Mouse (Mus musculus) liver (tissue): ENCODE results near the gene Slc9a8.

ENCODE experiments used
- DNase-seq: peaks from one replicate; pipeline ENCODE4 v3.0.0-alpha.2; 2020; ENCODE audit warnings: mixed read lengths

Gene Slc9a8

DNA sequence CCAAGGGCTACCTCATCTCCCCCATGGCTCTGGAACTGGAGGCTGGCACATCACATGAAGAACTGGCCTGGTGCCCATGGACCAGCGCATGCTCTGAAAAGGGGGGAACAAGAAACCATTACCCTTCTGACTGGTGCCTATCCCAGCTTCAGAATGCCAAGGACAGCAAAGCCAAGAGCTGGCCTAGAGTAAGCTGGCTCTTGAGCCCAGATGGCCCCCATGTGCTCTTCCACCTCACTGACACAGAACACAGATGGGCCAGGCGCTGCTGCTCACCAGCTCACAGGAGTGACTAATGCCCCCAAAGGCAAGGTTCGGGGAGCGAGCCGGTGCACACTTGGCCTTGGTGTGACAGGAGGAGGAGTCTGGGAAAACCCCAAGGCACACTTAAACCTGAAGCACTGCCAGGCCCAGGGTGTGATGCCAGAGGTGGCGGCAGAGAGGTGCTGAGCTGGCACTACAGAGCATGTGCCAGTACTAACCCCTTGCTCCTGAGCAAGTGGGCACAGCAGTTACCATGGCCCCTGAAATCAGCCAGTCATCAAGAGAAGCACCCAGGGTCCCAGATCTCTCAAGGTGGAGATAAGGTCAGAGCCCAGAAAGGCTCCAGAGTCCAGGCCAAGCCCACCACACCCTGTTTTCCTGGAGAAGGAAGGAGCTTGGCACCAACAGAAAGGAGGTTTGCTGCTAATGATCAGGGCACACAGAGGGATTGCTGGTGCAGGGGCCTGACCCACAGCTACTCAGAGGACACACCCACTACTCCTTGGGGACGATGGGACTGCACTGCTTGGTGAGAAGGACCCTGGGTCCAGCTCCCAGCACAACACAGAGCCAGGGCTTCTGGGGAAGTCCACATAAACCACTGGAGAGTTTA is 64.2 kb downstream of the Slc9a8 start:
- no peak for DNase-seq

- no peak for DNase-seq
Measured at GRCm38 (mm10) chr2:167486573-167486972, 65.1 kb downstream of the Slc9a8 start.

DNA sequence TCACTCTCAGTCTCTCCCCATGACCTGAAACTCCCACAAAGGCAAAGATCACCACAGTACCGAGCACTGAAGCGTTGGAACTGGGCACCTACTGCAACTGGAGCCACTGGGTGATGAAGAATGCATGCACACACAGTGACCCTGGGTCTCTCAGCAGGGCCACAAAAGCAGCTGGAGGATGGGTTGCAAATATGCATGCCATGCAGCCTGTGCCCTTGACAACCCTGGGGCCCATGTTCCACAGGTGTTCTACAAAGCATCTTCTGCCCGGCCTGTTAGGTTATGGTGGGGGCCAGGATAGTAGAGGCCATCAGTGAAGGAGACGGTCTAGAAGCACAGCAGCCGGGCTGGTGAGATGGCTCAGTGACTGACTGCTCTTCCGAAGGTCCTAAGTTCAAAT is 66.0 kb downstream of the Slc9a8 start:
- DNase-seq = no peak

DNA sequence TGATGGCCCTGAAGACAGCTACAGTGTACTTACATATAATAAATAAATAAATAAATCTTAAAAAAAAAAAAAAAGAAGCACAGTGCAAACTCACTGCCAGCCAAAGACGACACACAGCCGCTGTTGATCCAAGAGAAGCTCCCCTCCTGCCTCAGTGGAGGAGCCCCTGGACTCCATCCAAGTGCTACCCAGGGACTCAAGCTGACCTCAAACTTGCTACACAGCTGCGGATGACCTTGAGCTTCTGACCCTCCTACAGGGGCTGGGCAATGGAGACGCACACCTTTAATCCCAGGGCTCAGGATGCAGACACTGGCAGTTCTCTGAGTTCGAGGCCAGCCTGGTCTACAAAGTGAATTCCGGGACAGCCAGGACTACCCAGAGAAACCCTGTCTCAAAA is 66.5 kb downstream of the Slc9a8 start:
- DNase-seq = no peak

- no peak for DNase-seq
Measured at GRCm38 (mm10) chr2:167490813-167491525, 69.5 kb downstream of the Slc9a8 start.

DNA sequence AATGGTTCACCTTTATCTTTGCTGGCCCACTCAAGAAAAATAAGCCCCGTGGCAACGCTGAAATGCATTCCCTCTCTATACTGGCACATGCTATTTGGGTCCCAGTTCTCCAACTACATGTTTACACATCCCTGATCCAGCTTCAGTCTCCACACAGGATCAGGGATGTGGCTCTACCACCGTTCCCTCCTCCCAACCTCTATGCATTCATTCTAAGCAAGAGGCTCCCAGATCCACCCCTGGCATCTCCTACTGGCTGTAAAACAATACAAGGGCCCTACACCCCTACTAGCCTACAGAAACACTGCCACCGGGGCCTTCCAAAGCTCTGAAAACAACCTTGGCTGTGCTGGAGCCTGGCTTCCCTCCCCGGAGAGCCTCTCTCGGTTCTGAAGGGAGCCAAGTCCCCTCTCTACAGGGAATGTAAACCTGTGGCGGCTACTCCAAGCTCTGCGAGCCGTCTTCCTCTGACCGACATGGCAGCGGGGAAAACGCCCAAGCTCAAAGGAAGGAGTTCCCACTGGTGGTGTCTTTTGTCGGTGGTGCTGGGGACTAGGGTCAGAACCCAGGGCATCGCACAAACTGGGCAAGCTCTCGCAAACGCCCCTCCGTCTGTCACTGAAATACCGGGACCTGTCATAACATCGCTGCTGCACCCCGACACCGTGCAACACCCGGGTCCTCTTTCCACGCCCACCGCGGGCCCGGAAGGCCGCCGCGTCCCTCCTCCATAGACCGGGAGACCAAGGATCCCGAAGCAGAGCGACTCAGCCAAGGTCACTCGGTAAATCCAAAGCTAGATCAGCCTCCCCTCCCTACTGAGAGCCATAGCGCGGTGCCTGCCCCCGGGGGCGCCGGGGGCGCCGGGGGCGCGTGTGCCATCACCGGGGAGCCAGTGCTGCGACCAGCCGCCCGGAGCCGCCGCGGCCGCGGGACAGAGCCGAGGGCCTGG is 70.5 kb downstream of the Slc9a8 start, which contains the start of gene Rnf114:
Rnf114 (plus strand) TSS at position 889 of the 952 bp plus-strand sequence.
- peak; percentile 68 for DNase-seq

GRCm38 (mm10) chr2:167492713-167493636 is 71.5 kb downstream of the Slc9a8 start, which contains the start of gene Spata2:
TSS of gene Spata2 (minus strand) at chr2:167492887.
- DNase-seq = peak; percentile 91

DNA sequence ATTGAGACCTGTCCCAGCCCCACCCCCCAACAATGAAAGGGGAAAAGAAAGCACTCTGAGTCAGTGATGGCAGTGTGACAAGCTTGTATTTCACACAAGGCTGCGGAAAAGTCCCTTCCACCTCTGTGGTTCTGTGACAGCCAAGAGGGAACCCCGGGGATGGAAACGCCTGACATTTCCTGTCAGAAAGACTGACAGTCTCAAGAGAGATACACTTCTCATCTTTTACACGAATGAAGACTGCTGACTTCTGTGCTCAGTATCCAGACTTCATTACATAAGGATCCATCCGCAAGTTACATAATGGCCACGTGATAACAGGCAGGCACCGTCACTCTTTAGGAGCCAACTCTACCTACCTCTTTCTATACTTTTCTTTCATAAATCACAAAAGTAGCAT is 74.9 kb downstream of the Slc9a8 start:
- no peak for DNase-seq

- peak; percentile 56 for DNase-seq
Measured at GRCm38 (mm10) chr2:167497272-167497671, 75.8 kb downstream of the Slc9a8 start.

- DNase-seq = peak; percentile 57
Measured at GRCm38 (mm10) chr2:167502554-167503252, 81.2 kb downstream of the Slc9a8 start.

DNA sequence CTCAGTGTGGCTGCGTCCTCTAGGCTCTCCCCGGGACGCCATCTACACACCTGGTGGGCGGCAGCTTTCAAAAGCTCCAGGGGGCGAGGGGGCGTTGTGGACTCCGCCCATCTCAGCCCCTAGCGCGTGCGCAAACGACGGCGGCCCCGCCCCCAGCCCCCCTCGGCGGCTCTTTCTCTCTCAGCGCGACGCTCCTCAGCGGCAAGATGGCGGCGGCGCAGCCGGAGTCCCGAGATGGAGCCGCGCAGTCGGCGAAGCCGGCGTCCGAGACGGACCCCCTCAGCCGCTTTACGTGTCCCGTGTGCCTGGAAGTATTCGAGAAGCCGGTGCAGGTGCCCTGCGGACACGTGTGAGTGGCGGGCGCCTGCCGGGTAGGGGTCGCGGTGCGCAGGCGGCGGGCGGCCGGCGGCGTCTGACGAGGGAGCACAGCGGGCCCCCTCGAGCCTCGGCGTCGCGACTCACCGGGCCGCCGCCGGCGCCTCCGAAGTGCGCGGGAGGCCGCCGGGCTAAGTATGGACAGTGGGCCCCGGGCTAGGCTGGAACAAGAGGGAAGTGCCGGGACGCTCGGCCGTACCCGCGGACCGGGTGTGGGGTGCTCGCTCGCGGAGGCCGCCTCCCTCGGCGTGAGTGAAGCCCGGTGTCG is 81.9 kb downstream of the Slc9a8 start:
- DNase-seq = peak; percentile 88

- DNase-seq = peak; percentile 64
Measured at GRCm38 (mm10) chr2:167503896-167504349, 82.4 kb downstream of the Slc9a8 start.

- DNase-seq = peak; percentile 34
Measured at GRCm38 (mm10) chr2:167505127-167505526, 83.6 kb downstream of the Slc9a8 start.

GRCm38 (mm10) chr2:167506546-167507260 is 85.2 kb downstream of the Slc9a8 start:
- DNase-seq = no peak

GRCm38 (mm10) chr2:167507719-167508385 is 86.3 kb downstream of the Slc9a8 start:
- no peak for DNase-seq

GRCm38 (mm10) chr2:167508569-167508968 is 87.1 kb downstream of the Slc9a8 start:
- no peak for DNase-seq

- DNase-seq = peak; percentile 23
Measured at GRCm38 (mm10) chr2:167510485-167510884, 89.0 kb downstream of the Slc9a8 start.

- no peak for DNase-seq
Measured at GRCm38 (mm10) chr2:167512365-167512764, 90.9 kb downstream of the Slc9a8 start.

GRCm38 (mm10) chr2:167512970-167513369 is 91.5 kb downstream of the Slc9a8 start:
- DNase-seq = no peak
